In genomic region chr13:110455085-110455484, GRCm38 (mm10) we compare ENCODE assay signal across 15 mouse cellular contexts.
A peak's percentile ranks its signal among the peaks of the same experiment; 100 is the strongest.
DNase-seq lines count a peak whose midpoint lies in the region; ATAC-seq and TF ChIP-seq lines count a peak whose summit lies in the region.
"Had no signal": no experiment of that assay in that cellular context is flagged by ENCODE, and none has a peak within 500 bp of the region (broad histone marks: within the 10 kb centered on the region; RNA-seq: fewer than 3 reads in every experiment).

No protein-coding gene starts in this region.

- H3K4me3 ChIP-seq in midbrain, postnatal 0 days (ENCODE audit: low read depth, low read length) = no peak overlapping the region
- H3K4me3 ChIP-seq in midbrain, embryonic 13.5 days (replicated peaks) = no peak overlapping the region
- H3K4me3 ChIP-seq in hindbrain, embryonic 16.5 days (ENCODE audit: low read length) = no peak overlapping the region
- H3K4me3 ChIP-seq: erythroblast, embryonic 14.5 days; gastrocnemius, adult 2 months; heart, adult 2 months; limb, embryonic 12.5 days; neural tube, embryonic 12.5 days had no signal

- no peaks in the 10 kb centered on the region for H3K9me3 ChIP-seq in midbrain, postnatal 0 days (ENCODE audit: low read length)
- H3K9me3 ChIP-seq in midbrain, embryonic 13.5 days = no peaks in the 10 kb centered on the region
- H3K9me3 ChIP-seq in hindbrain, embryonic 16.5 days (ENCODE audit: control insufficient read depth, low read length) = no peaks in the 10 kb centered on the region
- H3K9me3 ChIP-seq: limb, embryonic 12.5 days; neural tube, embryonic 12.5 days had no signal

- no peaks in the 10 kb centered on the region for H3K27me3 ChIP-seq in midbrain, postnatal 0 days (ENCODE audit: insufficient read depth, low read length)
- H3K27me3 ChIP-seq in midbrain, embryonic 13.5 days = peaks cover 15% of the 10 kb centered on the region
- H3K27me3 ChIP-seq in hindbrain, embryonic 16.5 days (replicated peaks; ENCODE audit: control insufficient read depth, insufficient read depth, low read length) = no peaks in the 10 kb centered on the region
- H3K27me3 ChIP-seq: limb, embryonic 12.5 days; neural tube, embryonic 12.5 days had no signal

- TF ChIP-seq CTCF in midbrain, postnatal 0 days (IDR thresholded peaks at IDR 0.05) = no peak

- DNase-seq in frontal cortex, postnatal 14 days (ENCODE audit: low spot score in 2 of 2) = no peak
- DNase-seq in layer of hippocampus, adult 9-11 months = peak; percentile 16
- no peak for DNase-seq in layer of hippocampus, postnatal 10 days (ENCODE audit: low spot score in 2 of 2)
- peak; percentile 49 for DNase-seq in midbrain, postnatal 0 days (ENCODE audit: low spot score)
- DNase-seq in adrenal gland, postnatal 4 days (ENCODE audit: low spot score in 2 of 2) = no peak
- DNase-seq: adrenal gland, postnatal 10 days; gastrocnemius, adult 2 months; heart, adult 2 months had no signal

- no peak overlapping the region for H3K9ac ChIP-seq in midbrain, postnatal 0 days (replicated peaks; ENCODE audit: low read length, poor library complexity, severe bottlenecking)
- H3K9ac ChIP-seq in midbrain, embryonic 13.5 days (replicated peaks) = no peak overlapping the region
- no peak overlapping the region for H3K9ac ChIP-seq in hindbrain, embryonic 16.5 days (ENCODE audit: low read depth, low read length)
- H3K9ac ChIP-seq: limb, embryonic 12.5 days; neural tube, embryonic 12.5 days had no signal

- no peak overlapping the region for H3K27ac ChIP-seq in midbrain, postnatal 0 days (ENCODE audit: low read depth, low read length)
- H3K27ac ChIP-seq in midbrain, embryonic 13.5 days = no peak overlapping the region
- H3K27ac ChIP-seq in hindbrain, embryonic 16.5 days (ENCODE audit: low read depth, low read length) = no peak overlapping the region
- H3K27ac ChIP-seq: gastrocnemius, adult 2 months; heart, adult 2 months; limb, embryonic 12.5 days; neural tube, embryonic 12.5 days had no signal

- H3K4me1 ChIP-seq in midbrain, postnatal 0 days (ENCODE audit: insufficient read depth, low read length) = no peaks in the 10 kb centered on the region
- H3K4me1 ChIP-seq in midbrain, embryonic 13.5 days (replicated peaks) = peaks cover 9% of the 10 kb centered on the region
- no peaks in the 10 kb centered on the region; the same call in 1 of the 2 replicates for H3K4me1 ChIP-seq in hindbrain, embryonic 16.5 days (ENCODE audit: control insufficient read depth, insufficient read depth, low read depth, low read length)
- H3K4me1 ChIP-seq: neural tube, embryonic 12.5 days had no signal

- peak; percentile 42 for ATAC-seq in frontal cortex, adult (ENCODE audit: low TSS enrichment)
- ATAC-seq in midbrain, postnatal 0 days (ENCODE audit: low FRiP score) = peak; percentile 44; the same call in 1 of the 2 replicates
- no peak for ATAC-seq in midbrain, embryonic 13.5 days
- ATAC-seq in hindbrain, embryonic 16.5 days = peak; percentile 70

- no peaks in the 10 kb centered on the region for H3K36me3 ChIP-seq in midbrain, postnatal 0 days (ENCODE audit: insufficient read depth, low read length)
- H3K36me3 ChIP-seq in midbrain, embryonic 13.5 days = no peaks in the 10 kb centered on the region
- H3K36me3 ChIP-seq in hindbrain, embryonic 16.5 days (ENCODE audit: control insufficient read depth, insufficient read depth, low read length) = no peaks in the 10 kb centered on the region
- H3K36me3 ChIP-seq: limb, embryonic 12.5 days; neural tube, embryonic 12.5 days had no signal

- H3K4me2 ChIP-seq in midbrain, postnatal 0 days (ENCODE audit: low read depth, low read length, poor library complexity, severe bottlenecking) = no peak overlapping the region
- H3K4me2 ChIP-seq in midbrain, embryonic 13.5 days (replicated peaks) = no peak overlapping the region
- no peak overlapping the region for H3K4me2 ChIP-seq in hindbrain, embryonic 16.5 days (ENCODE audit: low read length)
- H3K4me2 ChIP-seq: limb, embryonic 12.5 days; midbrain, embryonic 11.5 days; neural tube, embryonic 12.5 days had no signal

- 51% methylated on average over 4 of the region's 4 CpGs for WGBS in midbrain, postnatal 0 days
- WGBS in midbrain, embryonic 13.5 days = 74% methylated on average over 4 of the region's 4 CpGs
- WGBS in hindbrain, embryonic 16.5 days = 56% methylated on average over 4 of the region's 4 CpGs

Comparison
In these comparisons a context has a peak if more than half of its experiments do, and no peak if none do; other contexts are left out.
1. DNase-seq: peak in layer of hippocampus, adult 9-11 months (single experiment) and midbrain, postnatal 0 days (single experiment); none in frontal cortex, postnatal 14 days (0 of 2), layer of hippocampus, postnatal 10 days (0 of 2) and adrenal gland, postnatal 4 days (0 of 2).